Mouse (Mus musculus): ENCODE measurements around the gene Srgn. TPM values are rescaled to one million over a fixed set of nuclear protein-coding genes. Genes with fewer than 3 reads are reported as not detected.
A peak's percentile ranks its signal among the peaks of the same experiment; 100 is the strongest.

Gene Srgn
- polyA plus RNA-seq, 1 experiment from 2014 or later: 67.1 TPM

DNA sequence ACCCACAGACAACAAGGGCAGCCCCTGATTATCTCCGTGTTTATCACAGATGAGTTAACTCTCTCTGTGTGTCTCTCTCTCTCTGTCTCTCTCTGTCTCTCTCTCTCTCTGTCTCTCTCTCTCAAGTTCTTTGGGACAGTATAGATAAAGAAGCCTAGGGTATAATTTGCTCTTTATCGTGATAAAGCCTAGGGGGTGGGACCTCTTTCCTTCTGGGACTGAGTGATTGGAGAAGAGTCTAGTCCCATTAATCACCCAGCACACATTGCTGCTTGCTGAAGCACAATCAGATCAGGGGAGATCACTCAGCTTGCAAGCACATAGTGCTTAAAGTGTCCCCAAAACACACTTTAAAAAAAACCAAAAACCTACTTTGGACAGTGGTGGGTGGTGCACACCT, 6.3 kb downstream of the Srgn start:
- Histone ChIP-seq H3K27me3 (no peaks in the 10 kb centered on the region), H3K4me3 (replicated peaks) (no peak overlapping the region), H3K27ac (peak overlapping the region; percentile 60), H3K4me2 (peak overlapping the region; percentile 33), H3K9me3 (replicated peaks) (no peaks in the 10 kb centered on the region), H3K9ac (0 out of 2 replicates have a peak overlapping the region, but pooled peaks have one; percentile 3), H3K4me1 (replicated peaks) (peaks cover 49% of the 10 kb centered on the region), H3K36me3 (no peaks in the 10 kb centered on the region)
- DNase-seq: peak; percentile 52
- peak; percentile 84 for ATAC-seq (ENCODE audit: low read depth)
- WGBS (ENCODE audit: insufficient replicate concordance): 15% methylated on average over 2 of the region's 2 CpGs

DNA sequence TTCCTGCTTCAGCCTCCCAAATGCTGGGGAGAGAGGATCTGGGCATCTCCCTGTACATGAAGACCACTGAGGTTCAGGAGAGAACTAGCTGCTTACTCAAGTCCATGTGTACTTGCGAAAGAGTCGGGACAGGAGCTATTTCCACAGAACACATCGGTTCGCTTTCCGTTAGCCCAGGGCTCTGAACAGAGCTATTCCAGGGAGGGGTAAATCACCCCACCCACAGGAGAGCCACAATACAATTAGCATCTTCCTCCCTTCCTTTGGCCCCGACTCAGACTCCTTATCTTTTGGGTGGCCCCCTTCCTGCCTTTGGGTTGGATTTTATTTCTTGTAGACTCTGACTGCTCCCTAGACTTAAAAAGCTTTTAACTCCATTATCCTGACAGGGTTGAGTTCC, 9.7 kb downstream of the Srgn start:
- H3K36me3 ChIP-seq: no peaks in the 10 kb centered on the region
- H3K9ac ChIP-seq: no peak overlapping the region
- DNase-seq (no peak), ATAC-seq (ENCODE audit: low read depth) (no peak)
- H3K9me3 ChIP-seq (replicated peaks): no peaks in the 10 kb centered on the region
- H3K4me1 ChIP-seq (replicated peaks): peaks cover 43% of the 10 kb centered on the region
- 28% methylated on average over 6 of the region's 6 CpGs for WGBS (ENCODE audit: insufficient replicate concordance)
- H3K4me3 ChIP-seq (replicated peaks): no peak overlapping the region
- H3K27me3 ChIP-seq: no peaks in the 10 kb centered on the region
- H3K4me2 ChIP-seq: no peak overlapping the region
- no peak overlapping the region for H3K27ac ChIP-seq

DNA sequence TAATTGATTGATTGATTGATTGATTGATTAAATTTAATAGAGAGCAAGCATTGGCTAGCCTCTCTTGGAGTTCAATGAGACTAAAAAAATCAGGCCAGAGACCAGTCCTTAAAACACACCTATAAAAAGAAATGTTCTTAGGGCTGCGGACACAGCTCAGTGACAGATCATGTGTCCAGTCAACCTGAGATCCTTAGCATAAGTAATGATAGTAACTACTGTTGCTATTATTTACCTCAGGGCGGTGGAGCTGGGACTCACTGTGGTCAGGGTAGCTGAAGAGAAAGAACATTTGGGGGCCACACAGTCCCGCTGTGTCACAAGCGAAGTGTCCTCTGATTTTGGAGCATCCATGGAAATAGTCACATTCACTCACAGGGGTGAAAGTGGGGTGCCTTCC, 14.4 kb downstream of the Srgn start:
- DNase-seq (no peak), ATAC-seq (ENCODE audit: low read depth) (no peak)
- peaks cover 34% of the 10 kb centered on the region for H3K4me1 ChIP-seq (replicated peaks)
- H3K4me2 ChIP-seq: no peak overlapping the region
- 0 out of 2 replicates have a peak, but pooled peaks cover 7% of the 10 kb centered on the region for H3K27me3 ChIP-seq
- 80% methylated on average over 4 of the region's 4 CpGs for WGBS (ENCODE audit: insufficient replicate concordance)
- no peak overlapping the region for H3K27ac ChIP-seq
- no peaks in the 10 kb centered on the region for H3K36me3 ChIP-seq
- no peak overlapping the region for H3K9ac ChIP-seq
- no peak overlapping the region for H3K4me3 ChIP-seq (replicated peaks)
- no peaks in the 10 kb centered on the region for H3K9me3 ChIP-seq (replicated peaks)

DNA sequence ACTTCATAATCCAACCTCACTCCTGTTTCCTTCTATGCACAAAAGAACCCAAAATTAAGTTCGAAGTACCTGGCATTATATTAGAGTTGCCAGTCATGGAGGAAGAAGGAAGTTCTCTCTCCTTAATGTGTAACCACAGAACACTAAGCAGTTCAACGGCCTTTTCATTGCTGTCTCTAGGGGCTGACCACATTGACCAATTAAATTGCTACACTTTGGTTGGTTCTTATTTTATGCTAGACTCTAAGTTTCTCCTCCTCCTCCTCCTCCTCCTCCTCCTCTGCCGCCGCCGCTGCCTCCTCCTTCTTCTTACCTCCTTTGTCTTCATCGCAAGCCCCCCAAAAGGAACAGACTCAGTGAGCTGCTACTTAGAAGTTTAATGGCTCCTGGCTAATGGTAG, 15.7 kb downstream of the Srgn start:
- peaks cover 34% of the 10 kb centered on the region for H3K4me1 ChIP-seq (replicated peaks)
- H3K27me3 ChIP-seq: 0 out of 2 replicates have a peak, but pooled peaks cover 7% of the 10 kb centered on the region
- H3K36me3 ChIP-seq: no peaks in the 10 kb centered on the region
- 29% methylated on average over 6 of the region's 6 CpGs for WGBS (ENCODE audit: insufficient replicate concordance)
- H3K9me3 ChIP-seq (replicated peaks): no peaks in the 10 kb centered on the region
- no peak overlapping the region for H3K4me3 ChIP-seq (replicated peaks)
- no peak overlapping the region for H3K9ac ChIP-seq
- DNase-seq (no peak), ATAC-seq (ENCODE audit: low read depth) (no peak)
- no peak overlapping the region for H3K27ac ChIP-seq
- H3K4me2 ChIP-seq: no peak overlapping the region

DNA sequence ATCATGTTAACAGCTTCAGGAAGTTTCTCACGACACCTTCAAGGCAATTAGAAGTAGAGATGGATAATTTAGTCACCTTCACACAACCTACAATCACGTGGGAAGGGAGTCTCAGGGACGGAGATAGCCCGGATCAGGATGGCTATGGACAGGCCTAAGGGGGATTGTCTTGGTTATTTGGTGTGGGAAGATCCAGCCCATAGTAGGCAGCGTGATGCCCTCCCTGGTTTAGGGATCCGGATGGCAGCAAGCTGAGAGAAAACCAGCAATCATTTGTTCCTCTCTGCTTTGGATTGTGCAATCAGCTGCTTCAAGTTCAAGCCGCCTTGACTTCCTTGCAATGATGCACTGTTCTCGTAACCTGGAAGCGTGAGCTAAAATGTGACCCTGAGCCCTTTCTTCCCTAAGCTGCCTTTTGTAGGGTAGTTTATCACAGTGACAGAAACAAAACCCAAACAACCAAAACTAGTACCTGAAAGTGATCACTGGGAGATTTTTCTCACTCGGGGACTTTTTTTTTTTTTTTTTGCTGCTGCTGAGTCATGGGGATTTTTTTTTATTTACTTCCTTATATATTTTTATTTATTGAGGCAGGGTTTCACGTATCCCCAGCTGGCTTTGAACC, 18.1 kb downstream of the Srgn start:
- peak overlapping the region; percentile 54; the same call in 1 of the 2 replicates for H3K4me3 ChIP-seq (replicated peaks)
- 0 out of 2 replicates have a peak overlapping the region, but pooled peaks have one; percentile 51 for H3K27ac ChIP-seq

DNA sequence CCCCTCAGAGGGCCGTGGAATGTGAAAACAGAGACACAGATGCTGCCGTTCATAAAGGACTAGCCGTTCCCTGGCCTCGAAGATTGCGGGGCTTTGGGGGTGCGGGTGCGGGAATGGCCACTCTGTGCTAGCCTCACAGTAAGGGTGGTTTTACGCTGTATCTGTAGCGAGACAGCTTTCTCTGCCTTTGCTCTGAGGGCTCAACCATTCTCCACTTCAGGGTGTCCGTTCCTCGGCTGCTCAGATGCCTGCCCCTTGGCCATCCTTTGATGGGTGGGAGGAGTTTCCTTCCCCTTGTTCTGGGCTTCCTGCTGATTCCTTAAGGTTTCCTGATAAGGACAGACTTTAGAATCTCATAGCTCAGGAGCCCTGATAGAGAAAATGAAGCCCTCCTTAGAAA, 18.8 kb downstream of the Srgn start:
- peaks cover 63% of the 10 kb centered on the region for H3K4me1 ChIP-seq (replicated peaks)
- ATAC-seq (ENCODE audit: low read depth) (no peak), DNase-seq (no peak)
- H3K27ac ChIP-seq: peak overlapping the region; percentile 55; the same call in 1 of the 2 replicates
- peak overlapping the region; percentile 54 for H3K4me3 ChIP-seq (replicated peaks)
- H3K27me3 ChIP-seq: 0 out of 2 replicates have a peak, but pooled peaks cover 7% of the 10 kb centered on the region
- H3K36me3 ChIP-seq: no peaks in the 10 kb centered on the region
- WGBS (ENCODE audit: insufficient replicate concordance): 2% methylated on average over 11 of the region's 11 CpGs
- H3K9me3 ChIP-seq (replicated peaks): no peaks in the 10 kb centered on the region
- H3K9ac ChIP-seq: peak overlapping the region; percentile 69
- peak overlapping the region; percentile 80 for H3K4me2 ChIP-seq

More for the DNA sequence above, 18.1 kb downstream of the Srgn start:
- no peak for ATAC-seq (ENCODE audit: low read depth)
- Histone ChIP-seq H3K9me3 (replicated peaks) (no peaks in the 10 kb centered on the region), H3K27me3 (0 out of 2 replicates have a peak, but pooled peaks cover 7% of the 10 kb centered on the region), H3K36me3 (no peaks in the 10 kb centered on the region), H3K4me1 (replicated peaks) (peaks cover 56% of the 10 kb centered on the region), H3K9ac (no peak overlapping the region), H3K4me2 (peak overlapping the region; percentile 80)
- no peak for DNase-seq
- WGBS (ENCODE audit: insufficient replicate concordance): 37% methylated on average over 11 of the region's 11 CpGs

DNA sequence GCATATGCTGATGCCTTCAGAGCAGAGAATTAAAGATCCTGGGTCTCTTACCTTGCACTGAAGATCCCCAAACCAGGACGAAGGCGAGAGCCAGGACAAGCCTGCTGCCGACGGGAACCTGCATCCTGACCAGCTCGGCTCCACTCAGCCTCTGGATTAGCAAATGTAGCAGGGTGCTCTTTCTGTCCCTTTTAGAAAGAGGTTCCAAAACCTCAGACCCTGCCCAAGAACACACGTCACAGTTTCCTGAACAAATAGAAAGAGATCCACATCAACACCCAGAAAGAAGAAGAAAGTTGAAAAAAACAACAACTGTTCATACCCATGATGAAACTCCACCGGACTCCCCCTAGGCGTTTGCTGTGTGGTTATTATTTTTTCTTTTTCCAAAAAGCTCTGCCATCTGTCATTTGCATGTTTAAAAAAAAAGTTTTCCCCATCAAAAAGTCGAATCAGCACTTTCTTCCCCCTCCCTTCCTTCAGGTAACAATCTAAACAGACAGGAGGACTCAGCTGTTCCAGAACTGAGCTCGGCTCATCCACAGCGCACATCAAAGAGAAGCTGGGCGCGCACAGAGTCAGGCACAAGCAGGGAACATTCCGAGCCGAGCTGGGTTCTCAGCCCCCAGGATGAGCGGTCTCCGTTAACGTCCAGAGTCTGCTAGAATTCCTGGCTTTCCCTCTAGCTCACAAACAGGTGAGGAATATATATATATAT, 19.5 kb downstream of the Srgn start:
- H3K9me3 ChIP-seq (replicated peaks): no peaks in the 10 kb centered on the region
- H3K4me3 ChIP-seq (replicated peaks): peak overlapping the region; percentile 54
- H3K27me3 ChIP-seq: 0 out of 2 replicates have a peak, but pooled peaks cover 7% of the 10 kb centered on the region
- H3K27ac ChIP-seq: peak overlapping the region; percentile 76
- ATAC-seq (ENCODE audit: low read depth) (peak; percentile 41; the same call in 1 of the 2 replicates), DNase-seq (no peak)
- peak overlapping the region; percentile 80 for H3K4me2 ChIP-seq
- no peaks in the 10 kb centered on the region for H3K36me3 ChIP-seq
- H3K4me1 ChIP-seq (replicated peaks): peaks cover 70% of the 10 kb centered on the region
- peak overlapping the region; percentile 69 for H3K9ac ChIP-seq
- 3% methylated on average over 18 of the region's 18 CpGs for WGBS (ENCODE audit: insufficient replicate concordance)

DNA sequence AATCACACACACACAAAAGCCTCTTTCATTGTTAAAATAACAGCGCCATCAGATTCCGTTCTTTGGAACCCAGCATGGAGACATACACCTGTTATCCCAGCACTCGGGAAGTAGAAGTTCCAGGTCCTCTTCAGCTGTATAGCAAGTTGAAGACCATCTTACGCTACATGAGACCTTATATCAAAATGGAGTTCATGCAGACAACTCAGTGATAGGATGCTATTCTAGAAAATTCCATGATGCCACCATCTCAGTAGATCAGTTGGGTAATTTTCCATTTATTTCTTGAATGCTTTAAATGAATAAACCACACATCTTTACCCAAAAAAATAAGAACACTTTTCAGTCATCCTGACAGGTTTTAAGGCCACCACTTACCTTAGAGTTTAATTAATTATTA, 20.2 kb downstream of the Srgn start:
- H3K4me3 ChIP-seq (replicated peaks): peak overlapping the region; percentile 54
- 69% methylated on average over 4 of the region's 4 CpGs for WGBS (ENCODE audit: insufficient replicate concordance)

DNA sequence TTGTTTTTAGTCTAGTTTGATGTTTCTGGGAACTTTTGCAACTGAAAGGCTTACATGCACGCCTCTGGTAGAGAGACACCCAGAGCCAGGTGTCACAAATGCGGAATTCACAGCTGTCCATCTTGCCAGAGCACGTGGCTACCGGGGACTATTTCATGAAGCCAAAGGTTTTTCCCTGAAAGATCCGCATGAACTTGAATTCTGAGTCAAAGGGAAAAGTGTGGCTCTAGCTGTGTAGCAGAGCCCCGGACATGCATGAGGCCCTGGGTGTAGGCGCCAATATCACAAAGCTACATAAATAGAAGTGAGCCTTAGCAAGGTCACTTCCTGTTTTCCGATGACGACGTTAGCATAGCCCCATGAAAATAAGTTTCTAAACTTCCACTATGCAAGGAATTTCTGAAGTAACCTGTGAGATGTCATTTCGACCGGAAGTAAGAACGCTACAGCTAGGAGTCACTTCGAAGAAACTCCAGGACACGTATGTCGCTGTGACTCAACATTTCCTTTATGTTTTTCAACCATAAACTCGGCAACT, 21.2 kb downstream of the Srgn start:
- DNase-seq: no peak
- 0 out of 2 replicates have a peak, but pooled peaks cover 7% of the 10 kb centered on the region for H3K27me3 ChIP-seq
- H3K36me3 ChIP-seq: no peaks in the 10 kb centered on the region
- H3K27ac ChIP-seq: peak overlapping the region; percentile 82
- 22% methylated on average over 17 of the region's 17 CpGs for WGBS (ENCODE audit: insufficient replicate concordance)
- ATAC-seq (ENCODE audit: low read depth): peak; percentile 45
- H3K4me2 ChIP-seq: peak overlapping the region; percentile 80
- H3K9me3 ChIP-seq (replicated peaks): no peaks in the 10 kb centered on the region
- peak overlapping the region; percentile 49 for H3K9ac ChIP-seq
- peaks cover 79% of the 10 kb centered on the region for H3K4me1 ChIP-seq (replicated peaks)
- H3K4me3 ChIP-seq (replicated peaks): peak overlapping the region; percentile 54

More for the DNA sequence above, 20.2 kb downstream of the Srgn start:
- ATAC-seq (ENCODE audit: low read depth) (no peak), DNase-seq (no peak)
- Histone ChIP-seq H3K9me3 (replicated peaks) (no peaks in the 10 kb centered on the region), H3K27me3 (0 out of 2 replicates have a peak, but pooled peaks cover 7% of the 10 kb centered on the region), H3K36me3 (no peaks in the 10 kb centered on the region), H3K27ac (peak overlapping the region; percentile 82), H3K4me2 (peak overlapping the region; percentile 80), H3K9ac (peak overlapping the region; percentile 69), H3K4me1 (replicated peaks) (peaks cover 77% of the 10 kb centered on the region)

DNA sequence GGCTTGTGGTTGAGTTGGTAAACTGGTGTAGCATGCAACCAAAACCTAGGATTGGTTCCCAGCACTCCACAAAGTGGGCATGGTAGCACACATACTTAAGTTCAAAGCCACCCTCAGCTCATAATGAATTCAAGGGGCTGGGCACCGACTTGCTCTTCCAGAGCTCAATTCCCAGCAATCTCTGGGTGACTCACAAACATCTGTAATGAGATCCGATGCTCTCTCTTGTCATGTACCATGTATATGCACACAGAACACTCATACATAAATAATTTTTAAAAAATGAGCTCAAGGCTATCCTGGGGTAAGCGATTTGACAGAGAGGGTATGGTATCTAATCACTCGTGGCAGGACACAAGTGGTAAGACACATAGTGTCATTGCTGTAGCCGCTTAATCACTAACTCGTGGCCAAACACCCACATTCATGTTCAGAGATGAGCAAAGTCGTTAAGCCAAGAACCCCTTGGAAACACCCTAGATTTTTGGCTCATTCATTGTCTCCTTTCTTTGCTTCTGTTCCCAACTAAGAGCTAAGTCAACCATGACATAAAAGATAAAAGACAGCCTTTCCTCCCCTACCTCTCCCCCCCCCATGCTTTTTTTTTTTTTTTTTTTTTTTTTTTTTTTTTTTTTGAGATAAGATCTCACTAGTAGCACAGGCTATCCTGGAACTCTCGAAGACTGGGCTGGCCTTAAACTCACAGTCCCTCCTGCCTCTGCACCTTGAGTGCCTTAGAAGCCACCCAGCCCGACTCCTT, 21.8 kb downstream of the Srgn start:
- Histone ChIP-seq H3K27me3 (0 out of 2 replicates have a peak, but pooled peaks cover 7% of the 10 kb centered on the region), H3K4me2 (peak overlapping the region; percentile 80), H3K9ac (0 out of 2 replicates have a peak overlapping the region, but pooled peaks have one; percentile 49), H3K36me3 (no peaks in the 10 kb centered on the region), H3K4me1 (replicated peaks) (peaks cover 83% of the 10 kb centered on the region), H3K4me3 (replicated peaks) (peak overlapping the region; percentile 54; the same call in 1 of the 2 replicates), H3K27ac (peak overlapping the region; percentile 82), H3K9me3 (replicated peaks) (no peaks in the 10 kb centered on the region)
- DNase-seq: no peak
- no peak for ATAC-seq (ENCODE audit: low read depth)
- WGBS (ENCODE audit: insufficient replicate concordance): 38% methylated on average over 9 of the region's 9 CpGs
